9 mouse cellular contexts compared by ENCODE assay signal in the genomic region with DNA sequence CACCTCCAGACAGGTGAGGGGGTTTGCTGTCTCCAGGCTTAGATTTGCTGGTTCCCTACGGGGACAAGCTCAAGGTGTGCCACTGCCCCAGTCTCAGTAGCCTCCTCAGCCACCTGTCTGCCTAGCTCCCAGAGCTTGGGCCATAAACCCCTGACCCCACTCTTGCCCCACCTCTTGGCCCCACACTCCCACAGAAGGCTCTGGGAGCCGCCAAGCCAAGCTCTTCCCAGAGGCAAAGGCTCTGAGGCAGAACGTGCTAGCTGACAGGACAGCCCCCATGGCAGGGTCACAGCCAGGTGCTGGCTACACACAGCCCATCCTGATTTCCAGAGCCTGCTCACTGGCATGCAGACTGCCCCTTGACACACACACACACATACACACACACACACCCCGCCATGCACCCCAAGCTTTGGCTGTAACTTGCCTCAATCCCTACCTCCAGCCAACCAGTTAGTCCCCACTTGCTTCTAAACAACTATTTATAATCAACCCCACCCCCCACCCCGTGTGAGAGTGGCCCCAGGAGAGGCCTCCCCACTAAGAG. TPM values are rescaled to one million over a fixed set of nuclear protein-coding genes. Genes with fewer than 3 reads are reported as not detected.
DNase-seq lines count a peak whose midpoint lies in the region; ATAC-seq and TF ChIP-seq lines count a peak whose summit lies in the region.
"Had no signal": no experiment of that assay in that cellular context is flagged by ENCODE, and none has a peak within 500 bp of the region (broad histone marks: within the 10 kb centered on the region; RNA-seq: fewer than 3 reads in every experiment).

No protein-coding gene starts in this region.

- no peak for DNase-seq in layer of hippocampus, adult 2 months (ENCODE audit: low spot score in 2 of 2)
- no peak for DNase-seq in layer of hippocampus, adult 18-20 months (ENCODE audit: low spot score in 2 of 2)
- DNase-seq in forebrain, embryonic 14.5 days (ENCODE audit: low spot score): no peak
- no peak for DNase-seq in layer of hippocampus, adult 9-11 months
- no peak for DNase-seq in adrenal gland, adult (ENCODE audit: inconsistent age in 2 of 2, low spot score in 1 of 2)
- DNase-seq: cerebellum, postnatal 25 days had no signal

- peak overlapping the region; percentile 86 for H3K27ac ChIP-seq in layer of hippocampus, adult 2 months
- H3K27ac ChIP-seq in forebrain, embryonic 14.5 days (ENCODE audit: low read depth, low read length): peak overlapping the region; percentile 98
- peak overlapping the region; percentile 80 for H3K27ac ChIP-seq in limb, embryonic 12.5 days
- peak overlapping the region; percentile 71; the same call in 1 of the 2 replicates for H3K27ac ChIP-seq in stomach, embryonic 15.5 days
- H3K27ac ChIP-seq: macrophage had no signal

- ATAC-seq in forebrain, embryonic 14.5 days: no peak
- 0 out of 2 replicates have a peak, but pooled peaks have one; percentile 9 for ATAC-seq in limb, embryonic 12.5 days (ENCODE audit: insufficient number of reproducible peaks, insufficient read depth, low FRiP score, low TSS enrichment, low read depth)
- no peak for ATAC-seq in stomach, embryonic 15.5 days (ENCODE audit: insufficient read depth, low FRiP score, low read depth)

- H3K9ac ChIP-seq in forebrain, embryonic 14.5 days (ENCODE audit: low read length): peak overlapping the region; percentile 58
- H3K9ac ChIP-seq in limb, embryonic 12.5 days (replicated peaks): no peak overlapping the region
- H3K9ac ChIP-seq in stomach, embryonic 15.5 days: no peak overlapping the region

- no peak for TF ChIP-seq CTCF in layer of hippocampus, adult 2 months (conservative IDR thresholded peaks at IDR 0.05)

- no peak overlapping the region for H3K4me3 ChIP-seq in layer of hippocampus, adult 2 months
- H3K4me3 ChIP-seq in forebrain, embryonic 14.5 days (ENCODE audit: low read depth, low read length): 0 out of 2 replicates have a peak overlapping the region, but pooled peaks have one; percentile 4
- no peak overlapping the region for H3K4me3 ChIP-seq in limb, embryonic 12.5 days (replicated peaks)
- H3K4me3 ChIP-seq in stomach, embryonic 15.5 days (replicated peaks): no peak overlapping the region

- H3K27me3 ChIP-seq in forebrain, embryonic 14.5 days (replicated peaks; ENCODE audit: control insufficient read depth, insufficient read depth, low read length): no peaks in the 10 kb centered on the region
- H3K27me3 ChIP-seq in limb, embryonic 12.5 days: no peaks in the 10 kb centered on the region
- no peaks in the 10 kb centered on the region for H3K27me3 ChIP-seq in stomach, embryonic 15.5 days (replicated peaks)

- H3K36me3 ChIP-seq in forebrain, embryonic 14.5 days (ENCODE audit: control insufficient read depth, insufficient read depth, low read length): peaks cover 35% of the 10 kb centered on the region
- H3K36me3 ChIP-seq in limb, embryonic 12.5 days: peaks cover 30% of the 10 kb centered on the region
- H3K36me3 ChIP-seq in stomach, embryonic 15.5 days: peaks cover 9% of the 10 kb centered on the region; the same call in 1 of the 2 replicates

- no peaks in the 10 kb centered on the region for H3K9me3 ChIP-seq in forebrain, embryonic 14.5 days (replicated peaks; ENCODE audit: control insufficient read depth, low read length)
- no peaks in the 10 kb centered on the region for H3K9me3 ChIP-seq in limb, embryonic 12.5 days
- no peaks in the 10 kb centered on the region for H3K9me3 ChIP-seq in stomach, embryonic 15.5 days

- H3K4me2 ChIP-seq in forebrain, embryonic 14.5 days (ENCODE audit: low read length): peak overlapping the region; percentile 45
- H3K4me2 ChIP-seq in limb, embryonic 12.5 days: peak overlapping the region; percentile 30; the same call in 1 of the 2 replicates
- no peak overlapping the region for H3K4me2 ChIP-seq in stomach, embryonic 15.5 days

- peaks cover 81% of the 10 kb centered on the region for H3K4me1 ChIP-seq in forebrain, embryonic 14.5 days (ENCODE audit: control insufficient read depth, insufficient read depth, low read length)
- peaks cover 82% of the 10 kb centered on the region for H3K4me1 ChIP-seq in limb, embryonic 12.5 days (replicated peaks)
- H3K4me1 ChIP-seq in stomach, embryonic 15.5 days: peaks cover 90% of the 10 kb centered on the region

- 8% methylated on average over 5 of the region's 5 CpGs for WGBS in forebrain, embryonic 14.5 days
- WGBS in limb, embryonic 12.5 days: 12% methylated on average over 5 of the region's 5 CpGs
- WGBS in stomach, embryonic 15.5 days: 32% methylated on average over 5 of the region's 5 CpGs

RNA-seq across cellular contexts. Expression of a gene that starts 30.1 kb away (rescaled TPM):
- total RNA-seq in layer of hippocampus, adult 2 months (2021): 10 to 100 TPM; 32.7 to 35.7 TPM
- total RNA-seq in layer of hippocampus, adult 18-20 months (2021): 10 to 100 TPM; 26.4 to 26.9 TPM
- polyA plus RNA-seq in forebrain, embryonic 14.5 days (2014; fragmentation: Nextera tagmentation; extraction: Ambion mirVana): 30.3 and 32.3 TPM in 2 replicates
- 13.7 and 14.0 TPM in 2 replicates for polyA plus RNA-seq in limb, embryonic 12.5 days (2016; fragmentation: Nextera tagmentation; extraction: Ambion mirVana)
- polyA plus RNA-seq in stomach, embryonic 15.5 days (2015; fragmentation: Nextera tagmentation; extraction: Ambion mirVana): 16.1 and 17.9 TPM in 2 replicates

RNA-seq across cellular contexts. Expression of a gene that starts 41.3 kb away (rescaled TPM):
- total RNA-seq in layer of hippocampus, adult 2 months (2021): 10 to 100 TPM; 49.3 to 51.3 TPM
- total RNA-seq in layer of hippocampus, adult 18-20 months (2021): 10 to 100 TPM; 50.3 to 50.4 TPM
- polyA plus RNA-seq in forebrain, embryonic 14.5 days (2014; fragmentation: Nextera tagmentation; extraction: Ambion mirVana): 23.4 and 24.6 TPM in 2 replicates
- polyA plus RNA-seq in limb, embryonic 12.5 days (2016; fragmentation: Nextera tagmentation; extraction: Ambion mirVana): 25.6 and 33.0 TPM in 2 replicates
- polyA plus RNA-seq in stomach, embryonic 15.5 days (2015; fragmentation: Nextera tagmentation; extraction: Ambion mirVana): 22.3 and 24.0 TPM in 2 replicates
